Mouse (Mus musculus) stomach, embryonic 15.5 days (tissue): ENCODE data around the gene Gm9639. TPM values are rescaled to one million over a fixed set of nuclear protein-coding genes. Genes with fewer than 3 reads are reported as not detected.
"Not testable (repeated sequence)": the region's sequence is repeated elsewhere in the genome, so short reads cannot be mapped to it uniquely, and the experiment has no call there.

ENCODE experiments used
- ATAC-seq: fragments of 200-750 bp; cut with Nextera tagmentation; 2 replicates; pipeline ENCODE4 v1.8.0; 2017; ENCODE audit warnings: low read depth, moderate number of reproducible peaks, moderate TSS enrichment; ENCODE audit not compliant: insufficient read depth, low FRiP score
- H3K27ac ChIP-seq: fragments of 300-500 bp; sonication (generic); 2 replicates; pipeline ENCODE4 v1.5.1; 2015; ENCODE audit warnings: mild to moderate bottlenecking, inconsistent platforms
- H3K27me3 ChIP-seq: fragments of 300-500 bp; sonication (generic); replicated peaks from 2 replicates; pipeline ENCODE4 v1.6.1; 2015; ENCODE audit warnings: inconsistent platforms
- H3K36me3 ChIP-seq: fragments of 300-500 bp; sonication (generic); 2 replicates; pipeline ENCODE4 v1.6.1; 2015; ENCODE audit warnings: inconsistent platforms
- H3K4me1 ChIP-seq: fragments of 300-500 bp; sonication (generic); 2 replicates; pipeline ENCODE4 v1.6.1; 2015; ENCODE audit warnings: inconsistent platforms
- H3K4me2 ChIP-seq: fragments of 300-500 bp; sonication (generic); 2 replicates; pipeline ENCODE4 v1.6.1; 2015; ENCODE audit warnings: mild to moderate bottlenecking, inconsistent platforms
- H3K4me3 ChIP-seq: fragments of 300-500 bp; sonication (generic); replicated peaks from 2 replicates; pipeline ENCODE4 v1.5.1; 2015; ENCODE audit warnings: inconsistent platforms
- H3K9ac ChIP-seq: fragments of 300-500 bp; sonication (generic); 2 replicates; pipeline ENCODE4 v1.6.1; 2015; ENCODE audit warnings: inconsistent platforms
- H3K9me3 ChIP-seq: fragments of 300-500 bp; sonication (generic); 2 replicates; pipeline ENCODE4 v1.6.1; 2016; ENCODE audit warnings: inconsistent platforms
- WGBS: fragments of 180-500 bp; shearing (Covaris S2); methylation state at CpG from one replicate; pipeline ENCODE4 v1.1.7; 2015; 5-methylcytosine and 5-hydroxymethylcytosine counted together
- polyA plus RNA-seq: library from polyadenylated mRNA; unstranded; fragments of >200 nt; fragmentation: Nextera tagmentation; extraction: Ambion mirVana; gene quantifications from 2 replicates; pipeline ENCODE4 v1.2.1, GENCODE M21; 2015

The Gm9639 gene
- polyA plus RNA-seq, result not detected in 2 replicates

DNA sequence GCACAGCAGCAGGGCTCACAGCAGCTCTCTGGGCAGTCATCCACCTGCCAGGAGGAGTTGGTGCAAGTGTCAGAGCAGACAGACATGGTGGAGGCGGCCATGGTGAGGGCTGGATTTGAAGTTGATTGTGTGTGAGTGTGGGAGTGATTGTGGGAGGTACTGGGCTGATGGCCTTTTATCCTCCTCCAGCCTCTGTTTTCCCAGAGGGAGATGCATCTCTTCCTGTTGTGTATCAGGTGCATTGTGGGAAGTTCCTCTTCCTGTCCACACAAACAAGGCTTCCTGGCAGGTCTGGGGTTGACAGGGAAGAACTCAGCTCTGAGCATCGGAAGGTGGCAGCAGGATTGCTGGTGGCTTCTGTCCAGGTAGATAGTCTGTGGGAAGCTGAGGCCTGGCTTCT lies at the start of gene Gm9639:
TSS of gene Gm9639 (minus strand) at position 101 of the 400 bp plus-strand sequence.
- H3K4me2 ChIP-seq, result no peak within 1 kb of the TSS
- no peaks in the 10 kb centered on the region for H3K27me3 ChIP-seq
- H3K9me3 ChIP-seq, result no peaks in the 10 kb centered on the region
- H3K4me1 ChIP-seq, result 0 out of 2 replicates have a peak, but pooled peaks cover 4% of the 10 kb centered on the region
- H3K27ac ChIP-seq, result no peak within 1 kb of the TSS
- no peak within 1 kb of the TSS for H3K4me3 ChIP-seq
- no peaks in the 10 kb centered on the region for H3K36me3 ChIP-seq
- no peak within 1 kb of the TSS for H3K9ac ChIP-seq
- WGBS, result 34% methylated on average over 2 of the region's 2 CpGs
- no peak for ATAC-seq

DNA sequence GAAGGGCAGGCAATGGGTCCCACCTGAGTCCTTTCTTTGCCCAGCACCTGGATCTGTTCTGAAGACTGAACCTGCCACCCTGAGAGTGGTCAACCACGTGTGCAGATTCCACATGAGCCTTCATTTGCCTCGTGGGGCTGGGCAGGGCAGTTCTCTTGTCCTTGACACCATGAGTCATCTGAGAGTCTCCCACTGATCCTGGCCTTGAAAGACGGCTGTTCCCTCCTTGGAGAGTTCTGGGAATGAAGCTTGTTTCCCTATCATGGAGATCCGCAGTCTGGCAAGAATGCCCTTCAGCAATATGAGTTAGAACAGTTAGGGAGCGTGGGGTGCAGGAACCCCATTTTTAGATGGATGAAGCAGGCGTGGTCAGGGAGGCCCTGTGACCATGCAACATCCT lies 44.1 kb upstream of the Gm9639 start:
- H3K36me3 ChIP-seq, result no peaks in the 10 kb centered on the region
- no peak for ATAC-seq
- H3K27ac ChIP-seq, result no peak overlapping the region
- 58% methylated on average over 6 of the region's 6 CpGs for WGBS
- no peaks in the 10 kb centered on the region for H3K27me3 ChIP-seq
- no peak overlapping the region for H3K4me3 ChIP-seq
- H3K9me3 ChIP-seq, result no peaks in the 10 kb centered on the region
- H3K4me1 ChIP-seq, result no peaks in the 10 kb centered on the region
- no peak overlapping the region for H3K4me2 ChIP-seq
- H3K9ac ChIP-seq, result no peak overlapping the region

DNA sequence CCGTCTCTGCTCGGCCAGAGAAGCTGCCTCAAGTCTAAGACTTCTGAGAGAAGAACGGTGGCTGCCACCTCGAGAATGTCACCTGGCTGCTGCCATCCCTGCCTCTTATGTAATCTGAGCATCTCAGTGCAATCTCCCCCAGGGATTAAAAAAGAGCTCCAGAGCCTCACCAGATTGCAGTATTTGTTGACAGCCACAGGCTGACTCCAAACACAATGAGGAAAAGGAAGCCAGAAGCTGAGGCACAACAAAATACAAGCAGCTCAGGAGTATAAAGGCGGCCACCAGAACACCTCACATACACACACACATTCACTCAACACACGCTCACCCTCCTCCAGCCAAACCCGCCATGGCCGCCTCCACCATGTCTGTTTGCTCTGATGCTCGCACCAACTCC lies 40.8 kb upstream of the Gm9639 start, which contains the start of gene Krtap10-10:
TSS of gene Krtap10-10 (plus strand) at position 301 of the 400 bp plus-strand sequence.
- H3K9me3 ChIP-seq, result no peaks in the 10 kb centered on the region
- 73% methylated on average over 9 of the region's 9 CpGs for WGBS
- H3K27ac ChIP-seq, result no peak within 1 kb of the TSS
- H3K4me3 ChIP-seq, result no peak within 1 kb of the TSS
- no peaks in the 10 kb centered on the region for H3K27me3 ChIP-seq
- no peak for ATAC-seq
- H3K4me1 ChIP-seq, result no peaks in the 10 kb centered on the region
- H3K9ac ChIP-seq, result no peak within 1 kb of the TSS
- H3K4me2 ChIP-seq, result no peak within 1 kb of the TSS
- no peaks in the 10 kb centered on the region for H3K36me3 ChIP-seq

DNA sequence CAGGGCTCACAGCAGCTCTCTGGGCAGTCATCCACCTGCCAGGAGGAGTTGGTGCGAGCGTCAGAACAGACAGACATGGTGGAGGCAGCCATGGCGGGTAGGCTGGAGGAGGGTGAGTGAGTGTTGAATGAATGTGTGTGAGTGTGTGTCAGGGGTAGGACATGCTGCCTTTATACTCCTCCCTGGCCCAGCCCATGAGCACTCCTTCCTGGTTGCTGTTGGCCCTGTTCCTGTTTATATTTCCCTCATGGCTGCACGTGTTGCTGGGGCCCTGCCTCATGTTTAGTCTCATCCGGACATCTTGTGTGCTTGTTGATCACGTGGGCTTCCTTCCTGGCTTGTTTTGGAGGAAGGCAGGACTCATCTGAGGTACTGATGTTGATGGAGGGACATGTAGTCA lies 32.1 kb upstream of the Gm9639 start, which contains the start of gene Krtap10-4:
TSS of gene Krtap10-4 (minus strand) at position 145 of the 400 bp plus-strand sequence.
- H3K9me3 ChIP-seq, result no peaks in the 10 kb centered on the region
- WGBS, result 53% methylated on average over 6 of the region's 6 CpGs
- ATAC-seq, result no peak
- H3K4me3 ChIP-seq, result no peak within 1 kb of the TSS
- H3K9ac ChIP-seq, result no peak within 1 kb of the TSS
- no peaks in the 10 kb centered on the region for H3K36me3 ChIP-seq
- H3K4me2 ChIP-seq, result no peak within 1 kb of the TSS
- no peaks in the 10 kb centered on the region for H3K27me3 ChIP-seq
- H3K27ac ChIP-seq, result no peak within 1 kb of the TSS
- H3K4me1 ChIP-seq, result no peaks in the 10 kb centered on the region

DNA sequence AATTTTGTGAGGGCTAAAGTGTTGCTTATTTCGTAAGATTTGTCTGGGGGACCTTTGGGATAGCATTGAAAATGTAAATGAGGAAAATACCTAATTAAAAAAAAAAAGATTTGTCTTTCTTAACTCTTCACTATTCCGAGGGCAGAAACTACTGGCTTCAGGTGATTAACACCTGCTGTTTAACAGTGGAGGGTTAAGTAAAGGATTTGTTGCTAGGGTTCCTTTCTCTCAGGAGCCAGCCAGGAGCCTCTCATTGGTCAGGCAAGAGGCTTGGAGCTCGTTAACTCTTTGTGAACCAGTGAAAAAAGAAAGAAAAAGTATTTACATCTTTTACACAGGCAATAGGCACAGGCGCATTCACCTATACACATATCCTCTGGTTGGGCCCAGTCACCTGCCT lies 24.3 kb upstream of the Gm9639 start:
- H3K4me3 ChIP-seq, result no peak overlapping the region
- no peaks in the 10 kb centered on the region for H3K9me3 ChIP-seq
- no peak for ATAC-seq
- H3K9ac ChIP-seq, result no peak overlapping the region
- H3K4me2 ChIP-seq, result no peak overlapping the region
- H3K36me3 ChIP-seq, result no peaks in the 10 kb centered on the region
- H3K27ac ChIP-seq, result no peak overlapping the region
- H3K4me1 ChIP-seq, result no peaks in the 10 kb centered on the region
- H3K27me3 ChIP-seq, result no peaks in the 10 kb centered on the region
- 44% methylated on average over 4 of the region's 4 CpGs for WGBS

DNA sequence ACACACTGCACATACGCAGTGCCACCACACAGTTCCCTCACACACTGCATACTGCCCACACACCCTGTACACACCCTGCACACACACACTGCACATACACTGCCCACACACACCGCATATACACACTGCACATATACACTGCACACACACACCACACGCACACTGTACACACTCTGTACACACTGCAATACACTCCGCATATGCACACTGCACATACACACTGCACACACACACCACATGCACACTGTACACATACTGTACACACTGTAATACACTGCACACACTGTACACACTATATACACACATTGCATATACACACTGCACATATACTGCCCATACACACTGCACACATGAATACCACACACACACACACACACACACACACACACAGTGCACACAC lies 23.6 kb upstream of the Gm9639 start:
- Histone ChIP-seq H3K4me1 (no peaks in the 10 kb centered on the region), H3K27ac (no peak overlapping the region), H3K36me3 (no peaks in the 10 kb centered on the region), H3K9ac (no peak overlapping the region), H3K9me3 (no peaks in the 10 kb centered on the region), H3K27me3 (no peaks in the 10 kb centered on the region), H3K4me3 (no peak overlapping the region), H3K4me2 (no peak overlapping the region)
- no peak for ATAC-seq
- 94% methylated on average over 4 of the region's 4 CpGs for WGBS

DNA sequence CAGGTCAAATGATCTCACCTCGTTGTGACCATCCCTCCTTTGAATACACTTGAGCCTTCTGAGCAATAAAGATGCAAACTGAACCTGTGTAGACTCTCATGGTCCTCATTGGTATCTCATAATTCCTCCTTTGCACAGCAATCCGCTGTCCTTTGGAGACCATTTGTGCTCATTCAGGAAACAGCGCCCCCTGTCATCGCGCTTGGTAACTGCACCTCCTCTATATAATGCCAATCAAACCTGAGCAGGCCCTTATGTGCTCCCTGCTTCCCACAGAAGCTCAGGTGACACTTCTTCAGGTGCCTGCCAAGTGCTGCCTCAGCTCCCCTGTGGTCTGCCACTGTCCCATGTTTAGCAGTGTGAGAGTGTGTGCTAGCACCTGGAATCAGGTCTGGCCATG lies 20.6 kb upstream of the Gm9639 start:
- no peak overlapping the region for H3K9ac ChIP-seq
- H3K27me3 ChIP-seq, result no peaks in the 10 kb centered on the region
- ATAC-seq, result no peak
- 31% methylated on average over 5 of the region's 5 CpGs for WGBS
- H3K4me3 ChIP-seq, result no peak overlapping the region
- no peaks in the 10 kb centered on the region for H3K36me3 ChIP-seq
- H3K27ac ChIP-seq, result no peak overlapping the region
- H3K9me3 ChIP-seq, result no peaks in the 10 kb centered on the region
- no peaks in the 10 kb centered on the region for H3K4me1 ChIP-seq
- H3K4me2 ChIP-seq, result no peak overlapping the region

DNA sequence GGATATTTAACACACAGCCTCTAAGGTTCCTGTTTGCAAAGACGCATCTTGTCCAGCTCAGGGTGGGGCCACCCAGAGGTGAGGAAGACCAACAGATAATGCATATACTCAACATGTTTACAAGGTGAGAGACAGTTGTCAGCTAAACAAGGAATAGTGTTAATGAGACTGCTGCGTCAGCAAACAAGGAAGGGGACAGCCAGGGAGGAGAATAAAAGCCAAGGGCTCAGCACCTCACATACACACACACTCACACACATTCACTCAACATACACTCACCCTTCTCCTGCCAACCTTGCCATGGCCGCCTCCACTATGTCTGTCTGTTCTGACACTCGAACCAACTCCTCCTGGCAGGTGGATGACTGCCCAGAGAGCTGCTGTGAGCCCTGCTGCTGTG lies 19.5 kb upstream of the Gm9639 start, which contains the start of gene Gm2696:
TSS of gene Gm2696 (plus strand) at position 301 of the 400 bp plus-strand sequence.
- no peak for ATAC-seq
- Histone ChIP-seq H3K36me3 (no peaks in the 10 kb centered on the region), H3K4me3 (no peak within 1 kb of the TSS), H3K27me3 (no peaks in the 10 kb centered on the region), H3K9me3 (no peaks in the 10 kb centered on the region), H3K9ac (no peak within 1 kb of the TSS), H3K4me1 (no peaks in the 10 kb centered on the region), H3K4me2 (no peak within 1 kb of the TSS), H3K27ac (no peak within 1 kb of the TSS)
- WGBS, result 33% methylated on average over 4 of the region's 4 CpGs

DNA sequence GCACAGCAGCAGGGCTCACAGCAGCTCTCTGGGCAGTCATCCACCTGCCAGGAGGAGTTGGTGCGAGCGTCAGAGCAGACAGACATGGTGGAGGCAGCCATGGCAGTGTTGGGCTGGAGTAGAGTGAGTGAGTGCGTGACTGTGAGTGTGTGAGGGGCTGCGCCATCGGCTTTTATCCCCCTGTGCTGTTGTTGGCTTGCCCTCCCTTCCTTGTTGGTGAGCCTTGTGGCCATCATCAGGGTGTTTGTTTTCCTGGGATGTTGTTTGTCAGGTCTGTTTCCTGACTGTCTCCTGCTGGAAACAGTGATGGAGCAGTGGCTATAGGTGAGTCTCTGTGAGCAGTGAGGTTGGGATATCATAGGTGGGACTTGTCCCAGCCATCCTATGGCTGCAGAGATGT lies 16.9 kb upstream of the Gm9639 start, which contains the start of gene Gm9507:
TSS of gene Gm9507 (minus strand) at position 101 of the 400 bp plus-strand sequence.
- Histone ChIP-seq H3K36me3 (no peaks in the 10 kb centered on the region), H3K4me3 (no peak within 1 kb of the TSS), H3K9me3 (no peaks in the 10 kb centered on the region), H3K4me2 (no peak within 1 kb of the TSS), H3K27ac (no peak within 1 kb of the TSS), H3K27me3 (no peaks in the 10 kb centered on the region), H3K4me1 (no peaks in the 10 kb centered on the region), H3K9ac (no peak within 1 kb of the TSS)
- 67% methylated on average over 5 of the region's 5 CpGs for WGBS
- ATAC-seq, result no peak

DNA sequence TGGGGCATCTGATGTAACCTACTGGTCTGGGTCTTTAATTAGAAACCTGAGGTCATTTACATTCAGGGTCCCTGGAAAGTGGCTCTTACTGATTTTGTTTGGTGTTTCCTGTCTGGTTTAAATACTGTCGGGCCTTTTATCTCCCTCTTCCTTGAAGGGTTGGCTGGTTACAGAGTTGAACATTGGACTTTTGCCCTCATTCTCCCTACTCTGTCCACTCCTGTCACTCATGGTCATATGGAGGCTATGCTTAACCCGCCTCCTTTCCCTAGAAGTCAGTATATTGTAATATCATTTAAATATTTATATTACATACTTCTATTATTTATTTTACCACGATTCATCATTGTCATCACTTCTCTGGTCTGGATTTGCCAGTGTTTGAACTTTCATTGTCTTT lies 9.2 kb upstream of the Gm9639 start:
- 51% methylated on average over 3 of the region's 3 CpGs for WGBS
- ATAC-seq, result no peak

DNA sequence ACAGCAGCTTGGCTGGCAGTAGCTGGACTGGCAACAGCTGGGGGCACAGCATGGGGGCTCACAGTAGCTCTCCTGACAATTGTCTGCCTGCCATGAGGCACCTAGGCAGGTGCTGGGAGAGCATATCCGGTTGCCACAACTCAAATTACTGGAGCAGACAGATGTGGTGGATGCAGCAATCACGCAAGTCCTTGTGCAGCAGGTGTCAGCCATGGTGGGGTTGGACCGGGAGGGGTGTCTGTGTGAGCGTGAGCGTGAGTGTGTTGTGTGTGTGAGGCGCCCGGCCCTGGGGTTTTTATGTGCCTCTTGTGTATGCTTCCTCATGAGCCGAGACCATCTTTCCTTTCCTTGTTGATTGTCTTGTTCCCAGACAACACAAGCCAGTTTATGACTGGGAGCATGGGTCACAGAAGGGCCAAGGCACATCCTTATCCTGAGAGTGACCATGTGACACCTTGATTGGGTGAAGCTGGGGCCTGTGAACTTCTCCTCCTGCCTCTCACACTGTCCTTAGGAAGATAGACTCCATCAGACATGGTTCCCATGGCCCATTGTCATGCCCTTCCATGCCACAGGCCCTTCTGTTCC lies 4.1 kb upstream of the Gm9639 start, which contains the start of gene Gm19668:
TSS of gene Gm19668 (minus strand) at position 213 of the 588 bp plus-strand sequence.
- Histone ChIP-seq H3K27ac (no peak within 1 kb of the TSS), H3K27me3 (no peaks in the 10 kb centered on the region), H3K9me3 (no peaks in the 10 kb centered on the region), H3K4me3 (no peak within 1 kb of the TSS), H3K36me3 (no peaks in the 10 kb centered on the region), H3K4me2 (no peak within 1 kb of the TSS), H3K4me1 (0 out of 2 replicates have a peak, but pooled peaks cover 4% of the 10 kb centered on the region), H3K9ac (no peak within 1 kb of the TSS)
- no peak for ATAC-seq
- WGBS, result 68% methylated on average over 8 of the region's 8 CpGs

More for the DNA sequence above, 9.2 kb upstream of the Gm9639 start:
- Histone ChIP-seq H3K4me2 (no peak overlapping the region), H3K4me1 (no peaks in the 10 kb centered on the region), H3K27ac (no peak overlapping the region), H3K9me3 (no peaks in the 10 kb centered on the region), H3K36me3 (no peaks in the 10 kb centered on the region), H3K27me3 (no peaks in the 10 kb centered on the region), H3K4me3 (no peak overlapping the region), H3K9ac (no peak overlapping the region)

DNA sequence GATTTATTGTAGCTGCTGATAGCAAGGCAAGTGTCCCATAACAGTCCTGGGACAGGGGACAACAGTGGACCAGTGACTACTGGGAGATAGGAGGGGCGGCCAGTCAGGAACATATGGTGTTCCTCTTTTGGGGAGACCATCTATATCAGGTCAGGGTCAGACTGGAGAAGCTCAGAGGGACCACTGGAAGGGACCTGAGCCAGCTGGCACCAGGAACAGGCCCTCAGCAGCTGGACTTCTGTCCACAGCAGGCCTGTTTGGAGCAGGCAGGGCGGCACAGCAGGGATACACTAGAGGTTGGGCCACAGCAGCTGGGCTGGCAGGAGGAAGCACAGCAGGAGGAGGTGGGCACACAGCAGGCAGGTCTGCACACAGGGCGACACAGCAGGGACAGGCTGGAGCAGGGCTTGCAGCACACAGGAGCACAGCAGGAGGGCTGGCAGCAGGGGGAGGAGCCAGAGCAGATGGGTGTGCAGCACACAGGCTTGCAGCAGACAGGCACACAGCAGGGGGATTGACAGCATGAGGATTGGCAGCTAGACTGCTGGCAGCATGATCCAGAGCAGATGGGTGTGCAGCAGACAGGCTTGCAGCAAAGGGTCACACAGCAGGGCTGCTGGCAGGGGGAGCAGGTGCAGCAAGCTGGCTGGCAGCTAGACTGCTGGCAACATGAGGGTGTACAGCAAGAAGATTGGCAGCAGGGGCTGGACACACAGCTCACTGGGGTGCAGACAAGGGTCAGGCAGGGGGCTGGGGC lies 3.5 kb upstream of the Gm9639 start:
- H3K4me1 ChIP-seq, H3K27me3 ChIP-seq, H3K36me3 ChIP-seq, ATAC-seq, H3K9me3 ChIP-seq, H3K27ac ChIP-seq, H3K4me2 ChIP-seq, H3K9ac ChIP-seq, H3K4me3 ChIP-seq: not testable (repeated sequence)
- WGBS, result 53% methylated on average over 3 of the region's 3 CpGs
